30 mouse cellular contexts compared by ENCODE assay signal in genomic region chr1:186905942-186906341, GRCm38 (mm10).
"Had no signal": no experiment of that assay in that cellular context is flagged by ENCODE, and none has a peak within 500 bp of the region (broad histone marks: within the 10 kb centered on the region; RNA-seq: fewer than 3 reads in every experiment).

No protein-coding gene starts in this region.

- H3K9ac ChIP-seq: limb, embryonic 12.5 days; limb, embryonic 13.5 days; limb, embryonic 15.5 days; liver, embryonic 12.5 days; liver, embryonic 13.5 days; liver, embryonic 14.5 days; liver, embryonic 15.5 days; liver, postnatal 0 days; lung, embryonic 14.5 days; lung, embryonic 15.5 days; midbrain, embryonic 12.5 days; midbrain, embryonic 13.5 days; midbrain, embryonic 15.5 days; neural tube, embryonic 12.5 days had no signal

- H3K4me2 ChIP-seq: limb, embryonic 12.5 days; limb, embryonic 13.5 days; limb, embryonic 15.5 days; liver, embryonic 11.5 days; liver, embryonic 12.5 days; liver, embryonic 13.5 days; liver, embryonic 15.5 days; lung, embryonic 14.5 days; lung, embryonic 15.5 days; midbrain, embryonic 11.5 days; midbrain, embryonic 12.5 days; midbrain, embryonic 13.5 days; midbrain, embryonic 15.5 days; neural tube, embryonic 12.5 days had no signal

- H3K9me3 ChIP-seq: limb, embryonic 10.5 days; limb, embryonic 12.5 days; limb, embryonic 13.5 days; limb, embryonic 15.5 days; liver, embryonic 12.5 days; liver, embryonic 13.5 days; liver, embryonic 15.5 days; lung, embryonic 15.5 days; midbrain, embryonic 10.5 days; midbrain, embryonic 12.5 days; midbrain, embryonic 13.5 days; midbrain, embryonic 15.5 days; neural tube, embryonic 12.5 days had no signal

- H3K4me1 ChIP-seq: limb, embryonic 10.5 days; limb, embryonic 12.5 days; limb, embryonic 15.5 days; liver, embryonic 12.5 days; liver, embryonic 13.5 days; liver, embryonic 15.5 days; lung, embryonic 15.5 days; megakaryocyte, embryonic 14.5 days; midbrain, embryonic 10.5 days; midbrain, embryonic 12.5 days; midbrain, embryonic 13.5 days; midbrain, embryonic 15.5 days; neural tube, embryonic 12.5 days had no signal

- H3K27ac ChIP-seq: limb, embryonic 10.5 days; limb, embryonic 12.5 days; limb, embryonic 13.5 days; limb, embryonic 15.5 days; liver, embryonic 12.5 days; liver, embryonic 13.5 days; liver, embryonic 14.5 days; liver, embryonic 15.5 days; lung, embryonic 15.5 days; macrophage; midbrain, embryonic 10.5 days; midbrain, embryonic 12.5 days; midbrain, embryonic 13.5 days; midbrain, embryonic 15.5 days; neural tube, embryonic 12.5 days had no signal

- DNase-seq: left cerebral cortex, postnatal 4 days; liver; liver, embryonic 13.5 days; liver, postnatal 0 days; lung, adult 18-20 months; lung, adult 2 months; lung, embryonic 14.5 days; lung, postnatal 10 days; lung, postnatal 14 days; lung, postnatal 36 days; lung, postnatal 4 days; midbrain, embryonic 14.5 days had no signal

- H3K27me3 ChIP-seq: limb, embryonic 12.5 days; limb, embryonic 13.5 days; limb, embryonic 15.5 days; liver, embryonic 12.5 days; liver, embryonic 13.5 days; liver, embryonic 15.5 days; lung, embryonic 15.5 days; megakaryocyte, embryonic 14.5 days; midbrain, embryonic 12.5 days; midbrain, embryonic 13.5 days; midbrain, embryonic 15.5 days; neural tube, embryonic 12.5 days had no signal

- H3K4me3 ChIP-seq: limb, embryonic 10.5 days; limb, embryonic 12.5 days; limb, embryonic 13.5 days; limb, embryonic 15.5 days; liver, embryonic 12.5 days; liver, embryonic 13.5 days; liver, embryonic 15.5 days; lung, embryonic 15.5 days; megakaryocyte, embryonic 14.5 days; midbrain, embryonic 10.5 days; midbrain, embryonic 12.5 days; midbrain, embryonic 13.5 days; midbrain, embryonic 15.5 days; myocyte; neural tube, embryonic 12.5 days had no signal

- H3K36me3 ChIP-seq: limb, embryonic 10.5 days; limb, embryonic 12.5 days; limb, embryonic 13.5 days; limb, embryonic 15.5 days; liver, embryonic 12.5 days; liver, embryonic 13.5 days; liver, embryonic 15.5 days; lung, embryonic 15.5 days; midbrain, embryonic 10.5 days; midbrain, embryonic 12.5 days; midbrain, embryonic 13.5 days; midbrain, embryonic 15.5 days; neural tube, embryonic 12.5 days had no signal
